Mouse (Mus musculus) liver, embryonic 16.5 days (tissue): ENCODE results near the gene Cep57. TPM values are rescaled to one million over a fixed set of nuclear protein-coding genes. Genes with fewer than 3 reads are reported as not detected.

Experiments
- ATAC-seq: fragments of 200-750 bp; cut with Nextera tagmentation; 2 replicates; pipeline ENCODE4 v1.8.0; 2017; ENCODE audit warnings: low read depth, mild to moderate bottlenecking, moderate number of reproducible peaks, moderate library complexity
- H3K27ac ChIP-seq: fragments of 300-500 bp; sonication (generic); 2 replicates; pipeline ENCODE4 v1.5.1; 2014; ENCODE audit warnings: mild to moderate bottlenecking, low read length
- H3K27me3 ChIP-seq: fragments of 300-500 bp; sonication (generic); 2 replicates; pipeline ENCODE4 v1.6.1; 2014; ENCODE audit warnings: low read depth, low read length, mixed read lengths; ENCODE audit not compliant: control insufficient read depth, insufficient read depth
- H3K36me3 ChIP-seq: fragments of 300-500 bp; sonication (generic); 2 replicates; pipeline ENCODE4 v1.6.1; 2014; ENCODE audit warnings: mild to moderate bottlenecking; ENCODE audit not compliant: control insufficient read depth, insufficient read depth
- H3K4me1 ChIP-seq: fragments of 300-500 bp; sonication (generic); 2 replicates; pipeline ENCODE4 v1.6.1; 2014; ENCODE audit warnings: low read depth, low read length, mixed read lengths; ENCODE audit not compliant: control insufficient read depth
- H3K4me2 ChIP-seq: fragments of 300-500 bp; sonication (generic); 2 replicates; pipeline ENCODE4 v1.6.1; 2014; ENCODE audit warnings: low read depth, low read length, mixed read lengths
- H3K4me3 ChIP-seq: fragments of 300-500 bp; sonication (generic); 2 replicates; pipeline ENCODE4 v1.5.1; 2014; ENCODE audit warnings: low read depth, mild to moderate bottlenecking, low read length
- H3K9ac ChIP-seq: fragments of 300-500 bp; sonication (generic); 2 replicates; pipeline ENCODE4 v1.6.1; 2014; ENCODE audit warnings: low read depth, low read length
- H3K9me3 ChIP-seq: fragments of 300-500 bp; sonication (generic); replicated peaks from 2 replicates; pipeline ENCODE4 v1.6.1; 2016; ENCODE audit warnings: low read length; ENCODE audit not compliant: control insufficient read depth
- WGBS: fragments of 180-500 bp; shearing (Covaris S2); extraction: QIAGEN DNeasy Blood & Tissue Kit; methylation state at CpG from one replicate; pipeline ENCODE4 v1.1.7; 2014; ENCODE audit not compliant: insufficient replicate concordance; 5-methylcytosine and 5-hydroxymethylcytosine counted together
- polyA plus RNA-seq: library from polyadenylated mRNA; unstranded; fragments of >200 nt; fragmentation: Nextera tagmentation; extraction: Ambion mirVana; gene quantifications from 2 replicates; pipeline ENCODE4 v1.2.1, GENCODE M21; 2015

Gene Cep57
- polyA plus RNA-seq, result 26.8 and 28.0 TPM in 2 replicates

DNA sequence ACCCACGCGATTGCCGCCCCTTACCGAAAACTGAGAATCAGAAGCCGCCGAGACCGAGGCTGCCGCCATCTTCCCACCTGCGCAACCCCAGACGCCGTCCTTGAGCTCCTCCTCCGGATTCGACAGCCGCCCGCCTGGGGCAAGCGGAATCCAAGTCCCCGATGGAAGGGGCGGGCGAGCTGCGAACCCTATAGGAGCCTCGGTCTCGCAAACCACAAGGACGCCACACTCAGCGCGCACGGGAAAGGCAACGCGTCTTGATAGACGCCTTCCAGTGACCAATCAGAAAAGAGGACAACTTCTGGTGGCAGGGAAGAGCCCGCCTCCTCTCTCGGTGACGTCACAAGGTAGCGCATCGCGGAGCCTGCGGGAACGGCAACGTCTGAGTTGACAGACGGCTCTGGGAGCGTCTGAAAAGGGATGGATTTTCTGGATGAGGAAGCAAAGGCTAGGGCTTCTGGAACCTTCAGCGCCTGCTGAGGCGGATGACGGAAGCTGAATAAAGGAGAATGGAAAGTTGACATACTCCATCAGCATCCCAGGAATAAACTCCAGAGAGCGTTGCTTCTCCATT is at the start of gene Cep57:
TSS of gene Cep57 (minus strand) at position 276 of the 574 bp plus-strand sequence.
- peak within 1 kb of the TSS; percentile 99 for H3K27ac ChIP-seq
- H3K4me3 ChIP-seq, result peak within 1 kb of the TSS; percentile 71
- peak within 1 kb of the TSS; percentile 97 for H3K9ac ChIP-seq
- H3K4me1 ChIP-seq, result peaks cover 15% of the 10 kb centered on the region
- ATAC-seq, result peak; percentile 82
- WGBS, result under 1% methylated on average over 44 of the region's 44 CpGs
- H3K36me3 ChIP-seq, result peaks cover 11% of the 10 kb centered on the region
- H3K4me2 ChIP-seq, result peak within 1 kb of the TSS; percentile 81
- H3K9me3 ChIP-seq, result no peaks in the 10 kb centered on the region
- H3K27me3 ChIP-seq, result no peaks in the 10 kb centered on the region

DNA sequence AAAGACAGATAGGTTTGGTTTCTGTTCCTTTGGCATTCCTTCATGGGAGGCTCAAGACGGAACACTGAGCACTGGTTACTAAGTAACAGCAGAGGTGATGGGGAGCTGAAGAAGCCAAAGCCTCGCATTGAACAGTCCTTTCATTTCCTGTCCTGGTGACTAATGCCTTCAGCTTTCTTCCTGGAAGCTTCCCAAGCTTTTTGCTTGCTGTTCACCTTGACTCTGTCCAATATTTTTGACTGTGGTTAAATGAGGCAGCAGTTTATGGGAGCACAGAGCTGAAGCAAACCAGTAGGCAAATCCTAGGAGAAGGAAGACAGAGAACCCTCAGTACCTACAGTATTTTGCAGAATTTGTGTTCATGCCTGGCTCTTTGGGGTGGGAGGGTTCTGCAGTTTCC is 48.4 kb upstream of the Cep57 start:
- Histone ChIP-seq H3K4me1 (no peaks in the 10 kb centered on the region), H3K36me3 (no peaks in the 10 kb centered on the region), H3K27ac (no peak overlapping the region), H3K9ac (no peak overlapping the region), H3K4me2 (no peak overlapping the region), H3K4me3 (no peak overlapping the region), H3K9me3 (no peaks in the 10 kb centered on the region), H3K27me3 (no peaks in the 10 kb centered on the region)
- ATAC-seq, result no peak
- 26% methylated on average over 2 of the region's 2 CpGs for WGBS

DNA sequence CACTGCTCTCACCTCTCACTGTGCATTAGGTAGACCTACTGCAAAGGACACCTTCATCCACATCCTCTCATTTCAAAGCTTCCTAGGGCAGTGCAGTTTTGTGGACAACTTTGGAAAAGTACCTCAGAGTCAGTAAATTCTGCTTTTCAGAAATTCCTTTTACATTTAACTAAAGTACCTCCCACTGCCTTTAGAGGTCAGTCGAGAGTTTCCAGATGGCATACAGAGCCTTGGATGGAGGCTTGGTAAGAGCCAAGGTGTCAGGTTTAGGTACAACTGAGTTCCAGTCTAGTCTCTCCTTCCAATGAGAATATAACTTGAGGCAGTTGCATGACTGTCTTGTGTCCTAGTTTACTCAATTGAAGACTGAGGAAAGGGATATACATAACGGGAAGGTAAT is 47.5 kb upstream of the Cep57 start:
- Histone ChIP-seq H3K4me3 (no peak overlapping the region), H3K27me3 (no peaks in the 10 kb centered on the region), H3K9me3 (no peaks in the 10 kb centered on the region), H3K4me1 (no peaks in the 10 kb centered on the region), H3K4me2 (no peak overlapping the region), H3K9ac (no peak overlapping the region), H3K36me3 (no peaks in the 10 kb centered on the region), H3K27ac (no peak overlapping the region)
- 28% methylated on average over 2 of the region's 2 CpGs for WGBS
- no peak for ATAC-seq

DNA sequence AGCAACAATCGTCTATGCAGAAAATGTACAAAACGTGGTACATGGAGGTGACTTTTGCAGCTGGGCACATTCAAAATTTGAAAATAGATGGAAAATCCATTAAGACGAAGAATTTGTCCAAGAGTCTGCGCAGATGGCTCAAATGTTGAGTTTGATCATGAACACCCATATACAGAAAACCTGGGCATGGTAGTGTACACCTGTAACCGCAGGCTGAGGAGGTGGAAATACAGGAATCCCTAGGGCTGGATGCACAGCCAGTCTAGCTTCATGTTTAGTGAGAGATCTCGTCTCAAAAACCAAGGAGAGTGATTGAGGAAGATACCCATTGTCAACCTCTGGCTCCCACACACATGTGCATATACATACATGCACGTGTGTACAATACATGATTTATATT is 44.7 kb upstream of the Cep57 start:
- no peaks in the 10 kb centered on the region for H3K36me3 ChIP-seq
- no peaks in the 10 kb centered on the region for H3K27me3 ChIP-seq
- no peak for ATAC-seq
- H3K9ac ChIP-seq, result no peak overlapping the region
- no peaks in the 10 kb centered on the region for H3K4me1 ChIP-seq
- WGBS, result 50% methylated on average over 7 of the region's 7 CpGs
- H3K4me3 ChIP-seq, result no peak overlapping the region
- H3K4me2 ChIP-seq, result no peak overlapping the region
- no peak overlapping the region for H3K27ac ChIP-seq
- H3K9me3 ChIP-seq, result no peaks in the 10 kb centered on the region

DNA sequence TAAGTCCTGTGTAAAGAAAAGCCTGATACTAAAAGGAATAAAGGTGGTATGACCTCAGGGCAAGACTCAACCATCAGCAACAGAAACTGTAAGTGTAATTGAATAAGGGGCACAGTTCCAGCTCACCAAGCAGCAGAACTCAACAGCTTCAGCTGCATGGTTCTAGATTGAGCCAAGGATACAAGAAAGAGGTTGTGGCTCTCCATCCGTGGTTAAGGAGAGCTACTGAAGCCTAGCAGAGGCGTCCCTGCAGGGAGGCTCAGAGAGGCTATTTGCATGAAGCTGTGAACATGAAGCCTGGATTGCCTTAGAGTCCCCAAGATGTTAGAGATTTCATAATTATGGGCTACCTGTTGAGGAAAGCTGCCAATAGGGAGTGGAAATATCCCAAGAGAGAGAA is 40.7 kb upstream of the Cep57 start:
- no peak for ATAC-seq
- Histone ChIP-seq H3K9ac (no peak overlapping the region), H3K4me2 (no peak overlapping the region), H3K27me3 (no peaks in the 10 kb centered on the region), H3K4me1 (no peaks in the 10 kb centered on the region), H3K4me3 (no peak overlapping the region), H3K27ac (no peak overlapping the region), H3K36me3 (no peaks in the 10 kb centered on the region), H3K9me3 (no peaks in the 10 kb centered on the region)
- WGBS, result 45% methylated on average over 2 of the region's 2 CpGs

DNA sequence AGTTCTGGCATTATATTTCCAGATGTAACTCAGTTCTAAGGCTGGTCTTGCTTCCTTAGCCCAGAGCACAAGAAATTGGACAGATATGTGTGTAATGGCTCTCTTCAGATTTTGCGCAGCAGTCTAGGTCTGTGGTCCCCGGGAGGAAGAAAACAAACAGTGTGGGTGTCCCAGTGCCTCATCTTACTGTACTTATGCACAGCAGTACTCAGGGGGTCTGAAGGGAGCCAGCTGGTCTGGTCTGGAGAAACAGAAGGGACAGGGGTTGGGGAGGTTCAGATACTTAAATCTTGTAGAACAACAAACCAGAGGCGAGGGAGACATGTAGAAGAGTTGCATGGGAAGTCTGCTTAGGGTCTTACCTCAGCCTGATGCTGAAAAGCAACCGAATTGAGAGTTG is 29.9 kb upstream of the Cep57 start:
- no peak overlapping the region for H3K9ac ChIP-seq
- H3K36me3 ChIP-seq, result no peaks in the 10 kb centered on the region
- no peak overlapping the region for H3K4me3 ChIP-seq
- no peaks in the 10 kb centered on the region for H3K27me3 ChIP-seq
- no peak for ATAC-seq
- H3K9me3 ChIP-seq, result no peaks in the 10 kb centered on the region
- no peak overlapping the region for H3K27ac ChIP-seq
- H3K4me1 ChIP-seq, result no peaks in the 10 kb centered on the region
- H3K4me2 ChIP-seq, result no peak overlapping the region
- WGBS, result 63% methylated on average over 4 of the region's 4 CpGs

DNA sequence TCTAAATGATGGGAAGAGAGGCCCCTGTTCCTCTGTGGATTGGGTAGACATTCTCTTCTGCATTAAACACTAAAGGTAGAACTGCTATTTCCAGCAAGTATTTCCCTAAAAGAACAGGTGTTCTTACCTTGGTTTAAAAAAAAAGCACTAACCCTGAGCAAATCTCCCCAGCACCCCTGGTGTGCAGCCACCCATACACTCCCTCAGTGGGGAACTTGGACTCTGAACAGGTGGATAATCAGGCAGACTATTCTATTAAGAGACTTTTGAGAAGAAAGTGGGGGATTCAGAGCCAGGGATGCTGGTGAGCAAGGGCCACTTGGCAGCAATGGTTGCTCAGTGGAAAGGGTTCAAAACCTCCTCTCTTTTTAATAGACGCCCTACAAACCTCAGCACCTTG is 29.3 kb upstream of the Cep57 start:
- no peak overlapping the region for H3K4me3 ChIP-seq
- H3K36me3 ChIP-seq, result no peaks in the 10 kb centered on the region
- H3K9ac ChIP-seq, result no peak overlapping the region
- H3K27ac ChIP-seq, result no peak overlapping the region
- no peak for ATAC-seq
- H3K27me3 ChIP-seq, result no peaks in the 10 kb centered on the region
- no peak overlapping the region for H3K4me2 ChIP-seq
- no peaks in the 10 kb centered on the region for H3K9me3 ChIP-seq
- H3K4me1 ChIP-seq, result no peaks in the 10 kb centered on the region
- 34% methylated on average over 1 of the region's 1 CpGs for WGBS

DNA sequence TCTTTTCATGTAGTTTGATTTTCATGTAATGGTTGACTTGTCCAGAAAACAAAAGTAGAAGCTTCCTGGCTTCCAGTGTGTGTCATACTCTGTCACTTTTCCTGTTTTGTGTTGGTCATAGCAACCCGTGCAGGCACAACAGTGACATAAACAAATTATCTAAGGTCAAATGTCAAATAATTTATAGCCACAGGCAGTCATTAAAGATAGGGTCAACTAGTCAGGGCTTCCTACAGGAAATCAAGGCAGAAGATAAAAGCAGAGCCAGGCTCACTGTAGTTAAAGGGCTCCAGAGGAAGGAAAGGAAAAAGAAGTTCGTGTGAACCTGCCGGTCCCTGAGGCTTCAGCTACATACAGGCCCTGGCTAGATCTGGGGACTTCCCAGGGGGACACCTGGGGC is 27.0 kb upstream of the Cep57 start:
- H3K4me3 ChIP-seq, result no peak overlapping the region
- H3K27ac ChIP-seq, result no peak overlapping the region
- no peak overlapping the region for H3K9ac ChIP-seq
- 33% methylated on average over 3 of the region's 3 CpGs for WGBS
- ATAC-seq, result no peak
- no peak overlapping the region for H3K4me2 ChIP-seq
- no peaks in the 10 kb centered on the region for H3K36me3 ChIP-seq
- H3K9me3 ChIP-seq, result no peaks in the 10 kb centered on the region
- no peaks in the 10 kb centered on the region for H3K4me1 ChIP-seq
- no peaks in the 10 kb centered on the region for H3K27me3 ChIP-seq

DNA sequence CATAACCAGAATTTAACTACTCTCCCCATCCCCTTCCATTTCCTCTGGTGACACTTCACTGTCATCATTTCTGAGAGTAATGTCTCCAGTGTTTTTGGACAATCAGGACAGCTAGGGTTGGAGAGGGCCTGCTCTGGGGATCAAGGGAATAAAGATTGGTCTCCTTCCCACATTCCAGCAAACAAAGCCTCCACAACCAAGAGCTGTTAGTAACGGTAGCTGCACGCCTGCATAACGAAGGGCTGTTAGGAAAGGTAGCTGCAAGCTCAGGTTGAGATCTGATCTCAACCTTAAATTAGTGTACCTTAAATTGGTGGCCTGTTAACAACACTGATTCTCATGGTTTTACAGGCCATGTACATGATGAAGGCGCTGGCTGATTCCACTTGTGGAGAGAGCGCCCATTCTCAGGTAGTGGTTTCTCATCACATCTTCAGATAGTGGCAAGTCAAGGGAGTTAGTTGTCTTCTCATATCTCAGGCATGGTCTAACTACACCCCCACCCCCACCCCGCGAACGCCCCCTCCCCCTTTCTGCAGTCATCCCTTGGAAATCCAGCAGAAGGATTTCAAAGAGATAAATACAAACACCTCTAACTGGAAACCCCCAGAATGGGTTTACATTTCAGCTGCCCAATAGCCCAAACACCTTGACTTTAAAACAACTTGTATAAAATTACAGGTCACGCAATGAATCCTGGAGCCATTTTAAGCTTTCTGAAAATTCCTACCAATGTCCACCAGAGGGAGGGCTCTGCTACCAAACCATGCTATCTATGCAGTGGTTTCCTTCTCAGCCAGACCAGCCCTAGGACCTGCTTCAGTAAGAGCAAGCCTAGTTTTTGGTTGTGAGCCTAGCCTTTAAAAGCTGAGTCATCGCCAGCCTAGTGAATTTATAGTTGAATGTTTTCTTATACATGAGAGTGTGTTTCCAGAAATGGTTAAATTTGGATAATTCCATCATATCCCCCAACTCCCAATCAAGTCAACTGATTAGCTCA is 21.9 kb upstream of the Cep57 start:
- WGBS, result 73% methylated on average over 10 of the region's 10 CpGs
- Histone ChIP-seq H3K9ac (no peak overlapping the region), H3K4me3 (no peak overlapping the region), H3K27ac (no peak overlapping the region), H3K9me3 (no peaks in the 10 kb centered on the region), H3K36me3 (peaks cover 3% of the 10 kb centered on the region), H3K4me1 (no peaks in the 10 kb centered on the region), H3K27me3 (no peaks in the 10 kb centered on the region), H3K4me2 (no peak overlapping the region)
- ATAC-seq, result no peak
